Mouse (Mus musculus): ENCODE data around the gene Eif6. TPM values are rescaled to one million over a fixed set of nuclear protein-coding genes. Genes with fewer than 3 reads are reported as not detected.

The Eif6 gene
- total RNA-seq, 1 experiment: 199 TPM

DNA sequence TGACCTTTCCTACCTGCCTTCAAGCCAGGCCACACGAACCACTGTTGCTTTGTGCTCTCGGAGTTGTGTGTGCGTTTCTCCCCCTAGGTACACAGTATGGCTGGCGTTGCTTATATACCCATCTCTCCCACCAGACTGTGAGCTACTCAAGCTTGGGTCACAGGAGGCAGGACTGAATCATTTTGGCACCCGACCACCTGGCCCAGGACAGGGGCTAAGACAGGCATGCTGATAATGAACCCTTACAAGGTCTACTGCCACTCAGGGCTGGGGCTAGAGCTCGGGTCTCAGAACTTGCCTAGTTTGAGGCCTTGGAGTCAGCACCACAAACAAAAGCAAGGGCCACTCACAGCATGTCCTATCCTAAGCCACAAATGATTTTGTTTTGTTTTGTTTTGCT, 34.9 kb upstream of the Eif6 start:
- TF ChIP-seq ZC3H11A (IDR thresholded peaks at IDR 0.05; ENCODE audit: borderline replicate concordance, low read depth, low read length): no peak
- no peak for TF ChIP-seq MAFK (IDR thresholded peaks at IDR 0.05; ENCODE audit: insufficient read depth, low read depth, low read length)
- no peak for TF ChIP-seq HCFC1 (IDR thresholded peaks at IDR 0.05; ENCODE audit: borderline replicate concordance, insufficient read depth, low read length)
- TF ChIP-seq CHD2 (IDR thresholded peaks at IDR 0.05; ENCODE audit: low read depth, low read length): no peak
- no peak for TF ChIP-seq ZNF384 (IDR thresholded peaks at IDR 0.05; ENCODE audit: low read depth, low read length)
- in situ Hi-C loops (cut with MboI; ENCODE audit: low sequenced_read_pairs in 2 of 2, unreplicated experiment in 2 of 2): no loop called here
- Histone ChIP-seq H3K4me3 (ENCODE audit: insufficient read depth in 1 of 2, low read depth in 1 of 2, low read length in 2 of 2, poor library complexity in 1 of 2, severe bottlenecking in 1 of 2) (no peak overlapping the region), H3K27ac (ENCODE audit: insufficient read depth, low read depth, low read length, poor library complexity, severe bottlenecking) (no peak overlapping the region), H3K9ac (ENCODE audit: insufficient read depth, low read depth, low read length, poor library complexity, severe bottlenecking) (no peak overlapping the region), H3K9me3 (ENCODE audit: control insufficient read depth, insufficient read depth, low read depth, low read length) (no peaks in the 10 kb centered on the region), H3K36me3 (ENCODE audit: control insufficient read depth, insufficient read depth, low read length, poor library complexity, severe bottlenecking) (peaks cover 25% of the 10 kb centered on the region), H3K4me1 (ENCODE audit: control insufficient read depth in 2 of 2, insufficient read depth in 2 of 2, low read length in 2 of 2, poor library complexity in 1 of 2) (no peaks in the 10 kb centered on the region; a peak in 1 of 4 replicates)
- DNase-seq (ENCODE audit: low read depth, low spot score): no peak

DNA sequence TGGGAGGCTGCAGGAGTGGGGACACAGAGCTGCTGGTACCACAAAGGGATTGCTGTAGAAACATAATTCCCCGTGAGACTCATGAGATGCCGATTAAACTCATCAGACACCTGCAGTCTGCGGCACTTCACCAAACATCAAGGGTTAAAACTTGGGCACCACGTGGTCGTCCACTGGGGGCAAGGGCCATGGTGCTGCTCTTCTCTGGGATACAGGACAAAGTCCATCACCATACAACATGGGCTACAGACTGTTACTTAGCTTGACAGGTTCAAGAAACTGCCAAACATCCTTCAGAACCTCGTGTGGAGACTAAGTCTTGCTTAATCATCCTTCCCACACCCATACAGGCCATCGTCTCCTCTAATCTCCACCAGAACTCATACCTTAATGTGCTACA, 33.4 kb upstream of the Eif6 start:
- Histone ChIP-seq H3K9me3 (ENCODE audit: control insufficient read depth, insufficient read depth, low read depth, low read length) (no peaks in the 10 kb centered on the region), H3K27ac (ENCODE audit: insufficient read depth, low read depth, low read length, poor library complexity, severe bottlenecking) (no peak overlapping the region), H3K36me3 (ENCODE audit: control insufficient read depth, insufficient read depth, low read length, poor library complexity, severe bottlenecking) (peaks cover 25% of the 10 kb centered on the region), H3K9ac (ENCODE audit: insufficient read depth, low read depth, low read length, poor library complexity, severe bottlenecking) (no peak overlapping the region), H3K4me3 (ENCODE audit: insufficient read depth in 1 of 2, low read depth in 1 of 2, low read length in 2 of 2, poor library complexity in 1 of 2, severe bottlenecking in 1 of 2) (no peak overlapping the region), H3K4me1 (ENCODE audit: control insufficient read depth in 2 of 2, insufficient read depth in 2 of 2, low read length in 2 of 2, poor library complexity in 1 of 2) (no peaks in the 10 kb centered on the region; a peak in 1 of 4 replicates)
- no peak for DNase-seq (ENCODE audit: low read depth, low spot score)
- in situ Hi-C loops (cut with MboI; ENCODE audit: low sequenced_read_pairs in 2 of 2, unreplicated experiment in 2 of 2): no loop called here
- TF ChIP-seq ZNF384 (IDR thresholded peaks at IDR 0.05; ENCODE audit: low read depth, low read length): no peak
- TF ChIP-seq HCFC1 (IDR thresholded peaks at IDR 0.05; ENCODE audit: borderline replicate concordance, insufficient read depth, low read length): no peak
- TF ChIP-seq MAFK (IDR thresholded peaks at IDR 0.05; ENCODE audit: insufficient read depth, low read depth, low read length): no peak
- no peak for TF ChIP-seq CHD2 (IDR thresholded peaks at IDR 0.05; ENCODE audit: low read depth, low read length)
- no peak for TF ChIP-seq ZC3H11A (IDR thresholded peaks at IDR 0.05; ENCODE audit: borderline replicate concordance, low read depth, low read length)

DNA sequence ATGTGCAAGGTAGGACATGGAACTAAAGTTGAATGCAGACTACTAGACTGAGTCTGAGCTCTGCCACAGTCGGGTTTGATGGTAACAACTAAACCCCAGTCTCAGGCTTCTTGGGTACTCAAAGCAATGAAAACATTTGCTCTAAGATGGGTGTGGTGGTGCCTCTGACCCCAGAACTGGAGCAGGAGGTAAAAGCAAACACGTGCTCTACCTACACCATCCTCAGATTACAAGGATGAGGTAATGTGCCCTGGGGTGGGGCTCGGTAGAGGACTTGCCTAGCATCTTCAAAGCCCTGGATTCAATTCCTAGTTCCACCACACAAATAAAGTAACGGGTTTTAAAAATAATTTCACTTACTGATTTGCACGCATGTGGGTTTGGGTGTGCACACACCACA, 25.8 kb upstream of the Eif6 start:
- Histone ChIP-seq H3K4me1 (ENCODE audit: control insufficient read depth in 2 of 2, insufficient read depth in 2 of 2, low read length in 2 of 2, poor library complexity in 1 of 2) (peaks cover 0 to 6% of the 10 kb centered on the region in 2 experiments; a peak in 2 of 4 replicates), H3K4me3 (ENCODE audit: insufficient read depth in 1 of 2, low read depth in 1 of 2, low read length in 2 of 2, poor library complexity in 1 of 2, severe bottlenecking in 1 of 2) (no peak overlapping the region), H3K9ac (ENCODE audit: insufficient read depth, low read depth, low read length, poor library complexity, severe bottlenecking) (no peak overlapping the region), H3K36me3 (ENCODE audit: control insufficient read depth, insufficient read depth, low read length, poor library complexity, severe bottlenecking) (peaks cover 26% of the 10 kb centered on the region), H3K27ac (ENCODE audit: insufficient read depth, low read depth, low read length, poor library complexity, severe bottlenecking) (no peak overlapping the region), H3K9me3 (ENCODE audit: control insufficient read depth, insufficient read depth, low read depth, low read length) (no peaks in the 10 kb centered on the region)
- no peak for DNase-seq (ENCODE audit: low read depth, low spot score)
- TF ChIP-seq HCFC1 (IDR thresholded peaks at IDR 0.05; ENCODE audit: borderline replicate concordance, insufficient read depth, low read length) (no peak), CHD2 (IDR thresholded peaks at IDR 0.05; ENCODE audit: low read depth, low read length) (no peak), MAFK (IDR thresholded peaks at IDR 0.05; ENCODE audit: insufficient read depth, low read depth, low read length) (no peak), ZC3H11A (IDR thresholded peaks at IDR 0.05; ENCODE audit: borderline replicate concordance, low read depth, low read length) (no peak), ZNF384 (IDR thresholded peaks at IDR 0.05; ENCODE audit: low read depth, low read length) (no peak)
- in situ Hi-C loops (cut with MboI; ENCODE audit: low sequenced_read_pairs in 2 of 2, unreplicated experiment in 2 of 2): no loop called here

DNA sequence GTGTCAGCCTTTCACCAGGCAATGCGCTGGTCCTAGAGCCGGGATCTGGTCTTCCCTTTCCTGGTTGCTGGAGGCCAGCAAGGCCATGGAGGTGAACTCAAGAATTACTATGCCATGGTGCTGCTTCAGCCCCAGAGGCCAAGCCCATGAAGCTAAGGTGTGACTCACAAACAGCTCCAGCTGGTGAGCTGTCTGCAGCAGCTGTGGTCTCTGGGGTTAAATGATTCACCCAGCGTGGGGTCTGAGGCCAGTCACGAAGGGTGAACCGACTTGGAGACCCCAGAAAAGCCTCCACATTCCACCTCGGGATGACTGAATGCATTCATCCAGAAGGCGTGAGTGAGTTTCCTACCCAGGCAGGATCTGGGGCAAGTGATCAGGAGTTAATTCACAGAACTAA, 23.4 kb upstream of the Eif6 start:
- H3K4me1 ChIP-seq (ENCODE audit: control insufficient read depth in 2 of 2, insufficient read depth in 2 of 2, low read length in 2 of 2, poor library complexity in 1 of 2): peaks cover 0 to 6% of the 10 kb centered on the region in 2 experiments; a peak in 2 of 4 replicates
- H3K36me3 ChIP-seq (ENCODE audit: control insufficient read depth, insufficient read depth, low read length, poor library complexity, severe bottlenecking): peaks cover 31% of the 10 kb centered on the region
- no peak overlapping the region for H3K9ac ChIP-seq (ENCODE audit: insufficient read depth, low read depth, low read length, poor library complexity, severe bottlenecking)
- H3K4me3 ChIP-seq (ENCODE audit: insufficient read depth in 1 of 2, low read depth in 1 of 2, low read length in 2 of 2, poor library complexity in 1 of 2, severe bottlenecking in 1 of 2): no peak overlapping the region
- H3K9me3 ChIP-seq (ENCODE audit: control insufficient read depth, insufficient read depth, low read depth, low read length): no peaks in the 10 kb centered on the region
- H3K27ac ChIP-seq (ENCODE audit: insufficient read depth, low read depth, low read length, poor library complexity, severe bottlenecking): no peak overlapping the region
- TF ChIP-seq CHD2 (IDR thresholded peaks at IDR 0.05; ENCODE audit: low read depth, low read length) (no peak), MAFK (IDR thresholded peaks at IDR 0.05; ENCODE audit: insufficient read depth, low read depth, low read length) (no peak), HCFC1 (IDR thresholded peaks at IDR 0.05; ENCODE audit: borderline replicate concordance, insufficient read depth, low read length) (no peak), ZNF384 (IDR thresholded peaks at IDR 0.05; ENCODE audit: low read depth, low read length) (no peak), ZC3H11A (IDR thresholded peaks at IDR 0.05; ENCODE audit: borderline replicate concordance, low read depth, low read length) (no peak)
- in situ Hi-C loops (cut with MboI; ENCODE audit: low sequenced_read_pairs in 2 of 2, unreplicated experiment in 2 of 2): no loop called here
- no peak for DNase-seq (ENCODE audit: low read depth, low spot score)

- H3K9ac ChIP-seq (ENCODE audit: insufficient read depth, low read depth, low read length, poor library complexity, severe bottlenecking): no peak overlapping the region
- H3K36me3 ChIP-seq (ENCODE audit: control insufficient read depth, insufficient read depth, low read length, poor library complexity, severe bottlenecking): peaks cover 31% of the 10 kb centered on the region
Observed at GRCm38 (mm10) chr2:155849464-155849863, 22.7 kb upstream of the Eif6 start.

More at GRCm38 (mm10) chr2:155849464-155849863, 22.7 kb upstream of the Eif6 start:
- TF ChIP-seq HCFC1 (IDR thresholded peaks at IDR 0.05; ENCODE audit: borderline replicate concordance, insufficient read depth, low read length) (no peak), CHD2 (IDR thresholded peaks at IDR 0.05; ENCODE audit: low read depth, low read length) (no peak)
- no peak for DNase-seq (ENCODE audit: low read depth, low spot score)
- Histone ChIP-seq H3K9me3 (ENCODE audit: control insufficient read depth, insufficient read depth, low read depth, low read length) (no peaks in the 10 kb centered on the region), H3K4me1 (ENCODE audit: control insufficient read depth in 2 of 2, insufficient read depth in 2 of 2, low read length in 2 of 2, poor library complexity in 1 of 2) (peaks cover 0 to 6% of the 10 kb centered on the region in 2 experiments; a peak in 2 of 4 replicates), H3K4me3 (ENCODE audit: insufficient read depth in 1 of 2, low read depth in 1 of 2, low read length in 2 of 2, poor library complexity in 1 of 2, severe bottlenecking in 1 of 2) (no peak overlapping the region), H3K27ac (ENCODE audit: insufficient read depth, low read depth, low read length, poor library complexity, severe bottlenecking) (no peak overlapping the region)
- in situ Hi-C loops (cut with MboI; ENCODE audit: low sequenced_read_pairs in 2 of 2, unreplicated experiment in 2 of 2): no loop called here

Data from ES-E14 (cell line).